Mouse (Mus musculus) CH12.LX (cell line): Measurements from ENCODE around the gene Zbtb20. TPM values are rescaled to one million over a fixed set of nuclear protein-coding genes. Genes with fewer than 3 reads are reported as not detected.

ENCODE experiments used
- DNase-seq: peaks from one replicate; pipeline ENCODE4 v3.0.0-alpha.2; 2013; ENCODE audit errors: extremely low read depth
- H3K27ac ChIP-seq: 2 replicates; pipeline ENCODE4 v1.5.1; 2012; ENCODE audit warnings: low read depth, mild to moderate bottlenecking, control low read depth, moderate library complexity; ENCODE audit not compliant: insufficient read depth
- H3K27me3 ChIP-seq: replicated peaks from 2 replicates; pipeline ENCODE3; 2012; ENCODE audit warnings: inconsistent platforms
- H3K36me3 ChIP-seq, 2 experiments: replicated peaks in 1 of 2; 2 replicates each; pipeline versions ENCODE3 to v1.6.1; 2012; ENCODE audit warnings: inconsistent platforms in 1 of 2, low read length in 1 of 2, mild to moderate bottlenecking in 1 of 2, mixed read lengths in 1 of 2, moderate library complexity in 1 of 2; ENCODE audit not compliant: control insufficient read depth in 1 of 2, insufficient read depth in 1 of 2
- H3K4me1 ChIP-seq, 2 experiments: 2 replicates each; pipeline ENCODE4 v1.6.1; 2012; ENCODE audit warnings: inconsistent platforms in 1 of 2, moderate library complexity in 1 of 2; ENCODE audit not compliant: insufficient read depth in 2 of 2, control insufficient read depth in 1 of 2
- H3K4me2 ChIP-seq: 2 replicates; pipeline ENCODE4 v1.6.1; 2012; ENCODE audit warnings: low read depth, mild to moderate bottlenecking, control low read depth; ENCODE audit not compliant: poor library complexity, insufficient read depth, severe bottlenecking
- H3K4me3 ChIP-seq, 3 experiments: fragments of 150-350 bp in 1 of 3; sonication (generic) in 1 of 3; replicated peaks in 1 of 3; 2 replicates each; pipeline versions ENCODE3 to v1.5.1; 2011 to 2012; ENCODE audit warnings: low read depth in 2 of 3, low read length in 2 of 3, mild to moderate bottlenecking in 2 of 3, moderate library complexity in 2 of 3, control low read depth in 1 of 3, improper control_type of control experiment in 1 of 3, inconsistent platforms in 1 of 3, mixed read lengths in 1 of 3; ENCODE audit not compliant: poor library complexity in 1 of 3
- H3K79me2 ChIP-seq: replicated peaks from 2 replicates; pipeline ENCODE4 v1.6.1; 2012; ENCODE audit warnings: mild to moderate bottlenecking, moderate library complexity; ENCODE audit not compliant: control insufficient read depth, poor library complexity, insufficient read depth, severe bottlenecking; ENCODE audit errors: extremely low read depth
- H3K9ac ChIP-seq: 2 replicates; pipeline ENCODE4 v1.6.1; 2012; ENCODE audit warnings: low read depth, mild to moderate bottlenecking, control low read depth, moderate library complexity; ENCODE audit not compliant: insufficient read depth
- H3K9me3 ChIP-seq: replicated peaks from 2 replicates; pipeline ENCODE3; 2012; ENCODE audit warnings: low read length, inconsistent platforms, mixed read lengths
- BHLHE40 ChIP-seq: IDR thresholded peaks from 2 replicates; pipeline ENCODE4 v1.6.1; 2011; ENCODE audit warnings: mild to moderate bottlenecking, low read depth, low read length, improper control_type of control experiment
- CHD1 ChIP-seq: IDR thresholded peaks from 2 replicates; pipeline ENCODE4 v1.6.1; 2012; ENCODE audit warnings: low read depth, low read length, improper control_type of control experiment, inconsistent platforms
- CHD2 ChIP-seq: IDR thresholded peaks from 2 replicates; pipeline ENCODE4 v1.6.1; 2011; ENCODE audit warnings: low read length, improper control_type of control experiment
- ELF1 ChIP-seq: IDR thresholded peaks from 2 replicates; pipeline ENCODE4 v1.6.1; 2014; ENCODE audit warnings: low read depth, mild to moderate bottlenecking, inconsistent platforms, low read length, improper control_type of control experiment
- ETS1 ChIP-seq: conservative IDR thresholded peaks from 2 replicates; pipeline ENCODE4 v1.6.1; 2012; ENCODE audit warnings: low read depth, mild to moderate bottlenecking, inconsistent platforms, low read length, improper control_type of control experiment, moderate library complexity
- GABPA ChIP-seq: IDR thresholded peaks from 2 replicates; pipeline ENCODE4 v1.6.1; 2012; ENCODE audit warnings: low read depth, low read length, improper control_type of control experiment, inconsistent platforms; ENCODE audit not compliant: insufficient replicate concordance
- JUND ChIP-seq: conservative IDR thresholded peaks from 2 replicates; pipeline ENCODE4 v1.6.1; 2011; ENCODE audit warnings: low read depth, low read length, improper control_type of control experiment
- KAT2A ChIP-seq: IDR thresholded peaks from 2 replicates; pipeline ENCODE4 v1.6.1; 2012; ENCODE audit warnings: low read length, improper control_type of control experiment, inconsistent platforms; ENCODE audit not compliant: insufficient replicate concordance
- MAX ChIP-seq: IDR thresholded peaks from 2 replicates; pipeline ENCODE4 v1.6.1; 2011; ENCODE audit warnings: low read length, improper control_type of control experiment
- MAZ ChIP-seq: IDR thresholded peaks from 2 replicates; pipeline ENCODE4 v1.6.1; 2012; ENCODE audit warnings: low read depth, mild to moderate bottlenecking, inconsistent platforms, low read length, improper control_type of control experiment, moderate library complexity
- MEF2A ChIP-seq: IDR thresholded peaks from 2 replicates; pipeline ENCODE4 v1.6.1; 2014; ENCODE audit warnings: low read depth, mild to moderate bottlenecking, inconsistent platforms, low read length, improper control_type of control experiment, borderline replicate concordance
- MXI1 ChIP-seq: IDR thresholded peaks from 2 replicates; pipeline ENCODE4 v1.6.1; 2011; ENCODE audit warnings: mild to moderate bottlenecking, low read depth, low read length, improper control_type of control experiment
- MYC ChIP-seq: IDR thresholded peaks from 2 replicates; pipeline ENCODE4 v1.6.1; 2011; ENCODE audit warnings: low read depth, mild to moderate bottlenecking, improper control_type of control experiment, low read length
- NELFE ChIP-seq: IDR thresholded peaks from 2 replicates; pipeline ENCODE4 v1.6.1; 2011; ENCODE audit warnings: low read depth, low read length, improper control_type of control experiment
- NRF1 ChIP-seq: IDR thresholded peaks from 2 replicates; pipeline ENCODE4 v1.6.1; 2014; ENCODE audit warnings: low read depth, mild to moderate bottlenecking, inconsistent platforms, low read length, improper control_type of control experiment, moderate library complexity
- PAX5 ChIP-seq: IDR thresholded peaks from 2 replicates; pipeline ENCODE4 v1.6.1; 2012; ENCODE audit warnings: low read length, inconsistent platforms, mixed read lengths
- POLR2AphosphoS2 ChIP-seq: IDR thresholded peaks from 2 replicates; pipeline ENCODE4 v1.6.1; 2011; ENCODE audit warnings: low read depth, low read length, improper control_type of control experiment
- RCOR1 ChIP-seq: conservative IDR thresholded peaks from 2 replicates; pipeline ENCODE4 v1.6.1; 2012; ENCODE audit warnings: low read depth, mild to moderate bottlenecking, inconsistent platforms, low read length, improper control_type of control experiment
- SMC3 ChIP-seq: IDR thresholded peaks from 2 replicates; pipeline ENCODE4 v1.6.1; 2011; ENCODE audit warnings: low read depth, low read length, improper control_type of control experiment
- TBP ChIP-seq: conservative IDR thresholded peaks from 2 replicates; pipeline ENCODE4 v1.6.1; 2011; ENCODE audit warnings: low read depth, low read length, improper control_type of control experiment
- USF1 ChIP-seq: IDR thresholded peaks from 2 replicates; pipeline ENCODE4 v1.6.1; 2014; ENCODE audit warnings: low read depth, mild to moderate bottlenecking, inconsistent platforms, low read length, improper control_type of control experiment
- USF2 ChIP-seq: conservative IDR thresholded peaks from 2 replicates; pipeline ENCODE4 v1.6.1; 2011; ENCODE audit warnings: low read depth, low read length, improper control_type of control experiment
- ZNF384 ChIP-seq: IDR thresholded peaks from 2 replicates; pipeline ENCODE4 v1.6.1; 2012; ENCODE audit warnings: low read depth, low read length, improper control_type of control experiment, inconsistent platforms
- dilution Hi-C: fragments of 300-500 bp; cut with MboI; formaldehyde crosslinking; loops from 2 replicates; pipeline ENCODE4 v1.14.3; 2020; ENCODE audit warnings: low sequenced_read_pairs; ENCODE audit not compliant: extremely low pct_unique_long_range_greater_than_20kb, extremely low pct_ligation_motif_present
- in situ Hi-C: fragments of 300-500 bp; cut with MboI; formaldehyde crosslinking; loops from 3 replicates; pipeline ENCODE4 v1.14.3; 2019; ENCODE audit warnings: low sequenced_read_pairs, low pct_ligation_motif_present, low pct_unique_long_range_greater_than_20kb, mixed read lengths
- polyA plus RNA-seq: library from polyadenylated mRNA; unstranded; fragments of >175 nt; gene quantifications from 2 replicates; pipeline ENCODE4 v1.2.1, GENCODE M21; 2012; ENCODE audit warnings: low read depth; ENCODE audit not compliant: insufficient read length
- total RNA-seq, 2 experiments: library from RNA; depleted of rRNA; stranded (reverse); fragments of 300-350 nt in 1 of 2; fragments of >200 nt in 1 of 2; gene quantifications; 2 replicates each; pipeline ENCODE4 v1.2.3; 2012 to 2014

The Zbtb20 gene
- total and polyA plus RNA-seq, 3 experiments: 24.9 to 58.0 (median 51.6) TPM

DNA sequence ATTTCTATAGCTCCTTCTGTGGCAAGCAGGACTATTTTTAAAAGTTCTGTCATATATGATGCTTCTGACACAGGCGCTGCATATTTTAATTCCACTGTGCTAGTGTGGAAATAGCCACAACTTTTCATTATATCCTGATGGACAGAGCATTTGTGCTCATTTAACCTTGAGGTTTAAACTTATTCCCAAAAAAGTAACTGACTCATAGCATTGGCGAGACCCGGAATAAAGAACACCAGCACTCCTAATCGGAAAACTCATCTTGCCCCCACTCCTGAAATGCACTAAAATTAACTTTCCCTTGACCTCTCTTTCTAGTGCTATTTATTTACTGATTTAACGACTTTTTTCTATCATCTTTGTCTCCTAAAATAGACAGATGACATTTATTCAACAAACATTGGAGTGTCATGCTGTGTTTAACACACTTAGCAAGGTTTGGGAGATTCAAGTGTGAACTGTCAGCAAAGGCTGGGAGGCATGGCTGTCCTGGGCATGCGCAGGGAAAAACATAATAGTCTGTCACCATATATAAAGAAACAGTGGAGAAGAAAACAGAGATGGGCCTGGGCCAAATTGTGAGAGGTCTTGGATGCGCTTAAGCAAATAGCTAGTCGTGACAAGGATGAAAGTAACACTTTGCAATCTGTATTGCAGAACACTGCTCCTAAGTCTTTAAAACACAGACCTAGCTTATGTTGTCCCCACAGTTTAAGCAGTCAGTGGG is 580.9 kb downstream of the Zbtb20 start:
- peaks cover 57% of the 10 kb centered on the region for H3K79me2 ChIP-seq
- peak overlapping the region; percentile 99 for H3K9ac ChIP-seq
- peak overlapping the region; percentile 39 for H3K27ac ChIP-seq
- in situ Hi-C loops: loop anchor here (10.0 kb wide), 1 partner anchor 48 kb away; no protein-coding TSS in a partner anchor
- 0 out of 2 replicates have a peak, but pooled peaks have one; percentile 27 for TF ChIP-seq CHD1
- TF ChIP-seq ETS1: no peak
- peak; percentile 84 for TF ChIP-seq NRF1
- TF ChIP-seq, all 38 proteins: peak for 2
- Histone ChIP-seq H3K4me1 (peaks cover 13 to 81% of the 10 kb centered on the region in 2 experiments), H3K36me3 (no peaks in the 10 kb centered on the region), H3K4me2 (peak overlapping the region; percentile 99), H3K4me3 (no peak overlapping the region), H3K27me3 (no peaks in the 10 kb centered on the region), H3K9me3 (no peaks in the 10 kb centered on the region)
- DNase-seq: no peak
- dilution Hi-C loops: no loop called here

DNA sequence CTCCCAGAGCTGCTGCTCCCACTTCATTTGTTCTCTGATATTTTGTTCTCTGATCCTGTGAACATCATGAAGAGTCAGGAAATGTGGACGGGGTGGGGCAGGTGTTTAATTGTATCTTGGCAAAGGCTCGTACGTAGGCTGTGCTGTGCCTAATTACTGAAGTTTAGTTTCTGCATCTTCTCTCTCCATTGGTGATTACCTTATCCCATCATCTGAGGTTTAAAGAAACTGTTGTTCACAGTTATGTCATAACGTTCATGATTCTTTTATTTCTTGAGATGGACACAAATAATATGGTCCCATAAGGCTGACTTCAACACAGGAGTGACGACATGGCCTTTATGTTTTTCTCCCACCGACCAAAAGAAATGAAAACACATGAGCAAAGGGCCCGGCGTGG is 582.1 kb downstream of the Zbtb20 start:
- Histone ChIP-seq H3K4me2 (peak overlapping the region; percentile 99), H3K27me3 (no peaks in the 10 kb centered on the region)
- dilution Hi-C loops: no loop called here

DNA sequence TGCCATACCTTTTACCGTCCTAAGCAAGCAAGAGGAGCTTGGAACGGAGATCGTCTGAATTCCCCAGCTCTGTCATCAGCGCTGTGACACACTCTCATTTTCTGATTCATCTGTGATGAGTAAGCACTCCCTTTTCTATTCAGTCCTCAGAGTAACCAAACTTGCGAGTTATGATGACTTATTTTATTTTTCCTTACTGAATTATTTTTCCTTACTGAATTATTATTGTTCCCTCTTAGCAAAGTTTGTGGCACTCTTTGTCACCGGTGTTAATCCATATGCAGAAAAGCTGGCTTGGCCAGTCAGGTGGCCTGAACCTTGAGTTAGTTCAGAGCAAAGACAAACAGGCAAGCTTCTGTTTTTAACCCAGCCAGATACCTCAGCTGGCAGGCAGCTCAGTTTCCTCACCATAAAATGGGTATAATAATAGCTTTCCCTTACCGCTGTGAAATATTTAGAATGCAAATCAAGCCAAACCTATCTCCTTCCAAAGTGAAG is 583.1 kb downstream of the Zbtb20 start:
- peak overlapping the region; percentile 50 to 71 (median 50) for H3K4me3 ChIP-seq
- H3K9ac ChIP-seq: peak overlapping the region; percentile 99
- H3K4me1 ChIP-seq: peaks cover 14 to 69% of the 10 kb centered on the region in 2 experiments
- H3K27me3 ChIP-seq: no peaks in the 10 kb centered on the region
- in situ Hi-C loops: loop anchor here (10.0 kb wide), 1 partner anchor 46 kb away; no protein-coding TSS in a partner anchor
- H3K36me3 ChIP-seq: peaks cover 0 to 2% of the 10 kb centered on the region in 2 experiments
- H3K4me2 ChIP-seq: peak overlapping the region; percentile 99
- peaks cover 66% of the 10 kb centered on the region for H3K79me2 ChIP-seq
- H3K9me3 ChIP-seq: no peaks in the 10 kb centered on the region
- dilution Hi-C loops: no loop called here
- DNase-seq: peak; percentile 81
- peak overlapping the region; percentile 93 for H3K27ac ChIP-seq
- no peak for TF ChIP-seq KAT2A
- TF ChIP-seq ELF1: no peak
- TF ChIP-seq BHLHE40: peak; percentile 50
- TF ChIP-seq GABPA: no peak
- no peak; the same call in 1 of the 2 replicates for TF ChIP-seq NRF1
- peak; percentile 78 for TF ChIP-seq RCOR1
- TF ChIP-seq PAX5: no peak
- peak; percentile 28; the same call in 1 of the 2 replicates for TF ChIP-seq POLR2AphosphoS2
- no peak for TF ChIP-seq ZNF384
- TF ChIP-seq MAZ: peak; percentile 84
- 0 out of 2 replicates have a peak, but pooled peaks have one; percentile 53 for TF ChIP-seq CHD2
- no peak for TF ChIP-seq USF2
- peak; percentile 34; the same call in 1 of the 2 replicates for TF ChIP-seq USF1
- peak; percentile 75 for TF ChIP-seq MYC
- peak; percentile 70; the same call in 1 of the 2 replicates for TF ChIP-seq MXI1

More for the DNA sequence above, 582.1 kb downstream of the Zbtb20 start:
- Histone ChIP-seq H3K4me1 (peaks cover 12 to 77% of the 10 kb centered on the region in 2 experiments), H3K27ac (peak overlapping the region; percentile 93), H3K4me3 (peak overlapping the region; percentile 50 to 71 (median 50)), H3K79me2 (peaks cover 66% of the 10 kb centered on the region), H3K36me3 (no peaks in the 10 kb centered on the region), H3K9ac (peak overlapping the region; percentile 99), H3K9me3 (no peaks in the 10 kb centered on the region)
- no peak for DNase-seq
- in situ Hi-C loops: loop anchor here (10.0 kb wide), 1 partner anchor 47 kb away; no protein-coding TSS in a partner anchor
- TF ChIP-seq KAT2A (no peak), MEF2A (no peak), MXI1 (peak; percentile 74), NRF1 (no peak), ZNF384 (no peak), MAX (0 out of 2 replicates have a peak, but pooled peaks have one; percentile 36), USF1 (no peak), TBP (no peak), PAX5 (no peak), MYC (0 out of 2 replicates have a peak, but pooled peaks have one; percentile 16), SMC3 (no peak), NELFE (no peak), JUND (peak; percentile 15; the same call in 1 of the 2 replicates)
